Mouse (Mus musculus): ENCODE data around the gene Isg20l2. TPM values are rescaled to one million over a fixed set of nuclear protein-coding genes. Genes with fewer than 3 reads are reported as not detected.

The Isg20l2 gene
- polyA plus RNA-seq, 1 experiment from 2014 or later = 21.0 TPM

DNA sequence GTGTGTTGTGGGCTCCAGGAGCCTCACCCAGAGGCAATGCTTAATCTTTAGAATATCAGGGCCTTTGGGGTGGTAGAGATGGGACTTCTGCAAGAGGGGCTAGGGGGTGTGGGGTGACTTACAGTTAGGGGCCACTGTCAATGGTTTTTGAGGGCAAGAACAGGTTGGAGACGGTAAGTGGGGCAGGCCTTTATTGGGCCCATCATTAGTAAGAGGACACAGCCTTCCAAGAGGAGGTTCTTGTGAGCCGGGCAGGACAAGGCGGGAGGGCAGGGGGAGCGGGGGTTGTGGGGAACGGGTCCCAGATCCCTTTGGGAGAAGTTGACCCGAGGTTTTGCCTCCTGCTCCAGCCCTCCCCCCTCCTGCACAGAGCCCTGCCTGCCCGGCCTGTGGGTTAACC lies 16.6 kb upstream of the Isg20l2 start:
- 69% methylated on average over 7 of the region's 7 CpGs for WGBS (ENCODE audit: insufficient replicate concordance)
- peaks cover 67% of the 10 kb centered on the region for H3K36me3 ChIP-seq (replicated peaks)
- peak overlapping the region; percentile 53 for H3K27ac ChIP-seq (replicated peaks)
- no peaks in the 10 kb centered on the region for H3K27me3 ChIP-seq
- H3K9me3 ChIP-seq (replicated peaks) = no peaks in the 10 kb centered on the region
- H3K4me1 ChIP-seq (replicated peaks) = peaks cover 69% of the 10 kb centered on the region
- peak overlapping the region; percentile 4; the same call in 1 of the 2 replicates for H3K9ac ChIP-seq
- no peak overlapping the region for H3K4me3 ChIP-seq (replicated peaks)
- peak overlapping the region; percentile 32 for H3K4me2 ChIP-seq
- ATAC-seq (ENCODE audit: insufficient read depth) = no peak

DNA sequence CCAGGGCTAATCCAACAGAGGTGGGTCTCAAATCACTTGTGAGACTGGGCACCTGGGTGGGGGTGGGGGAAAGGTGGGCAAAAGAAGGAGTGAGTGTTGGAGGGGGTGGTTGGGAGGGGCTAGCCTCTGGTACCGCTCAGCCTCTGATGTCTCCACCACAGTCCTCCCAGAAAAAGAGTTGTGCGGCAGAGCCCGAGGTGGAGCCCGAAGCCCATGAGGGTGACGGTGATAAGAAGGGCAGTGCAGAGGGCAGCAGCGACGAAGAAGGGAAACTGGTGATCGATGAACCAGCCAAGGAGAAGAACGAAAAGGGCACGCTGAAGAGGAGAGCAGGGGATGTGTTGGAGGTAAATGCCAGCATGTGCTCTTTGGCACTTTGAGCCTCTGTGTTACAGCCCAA lies 16.2 kb upstream of the Isg20l2 start:
- no peak; the same call in 1 of the 2 replicates for ATAC-seq (ENCODE audit: insufficient read depth)
- peak overlapping the region; percentile 32 for H3K4me2 ChIP-seq
- H3K36me3 ChIP-seq (replicated peaks) = peaks cover 67% of the 10 kb centered on the region
- H3K4me3 ChIP-seq (replicated peaks) = no peak overlapping the region
- peak overlapping the region; percentile 23; the same call in 1 of the 2 replicates for H3K9ac ChIP-seq
- H3K27me3 ChIP-seq = no peaks in the 10 kb centered on the region
- peaks cover 69% of the 10 kb centered on the region for H3K4me1 ChIP-seq (replicated peaks)
- no peaks in the 10 kb centered on the region for H3K9me3 ChIP-seq (replicated peaks)
- peak overlapping the region; percentile 53 for H3K27ac ChIP-seq (replicated peaks)
- 52% methylated on average over 10 of the region's 10 CpGs for WGBS (ENCODE audit: insufficient replicate concordance)

DNA sequence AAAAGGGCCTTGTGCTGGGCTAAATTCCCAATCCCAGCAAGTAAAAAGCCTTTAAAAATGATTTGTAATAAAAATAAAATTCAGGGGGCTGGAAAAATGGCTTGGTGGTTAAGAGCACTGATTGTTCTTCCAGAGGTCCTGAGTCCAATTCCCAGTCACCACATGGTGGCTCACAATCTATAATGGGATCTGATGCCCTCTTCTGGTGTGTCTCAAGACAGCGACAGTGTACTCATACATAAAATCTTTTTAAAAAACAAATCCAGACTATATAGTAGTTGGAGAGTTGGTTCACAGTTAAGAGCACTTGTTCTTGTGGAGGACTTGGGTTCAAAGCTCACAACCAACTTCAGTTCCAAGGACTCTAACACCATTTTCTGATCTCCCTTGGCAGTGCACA lies 13.1 kb upstream of the Isg20l2 start:
- no peak overlapping the region for H3K27ac ChIP-seq (replicated peaks)
- H3K9me3 ChIP-seq (replicated peaks) = no peaks in the 10 kb centered on the region
- H3K9ac ChIP-seq = no peak overlapping the region
- H3K4me2 ChIP-seq = no peak overlapping the region
- peaks cover 61% of the 10 kb centered on the region for H3K36me3 ChIP-seq (replicated peaks)
- no peak for ATAC-seq (ENCODE audit: insufficient read depth)
- 91% methylated on average over 1 of the region's 1 CpGs for whole genome bisulfite sequencing (ENCODE audit: insufficient replicate concordance)
- H3K4me1 ChIP-seq (replicated peaks) = peaks cover 58% of the 10 kb centered on the region
- no peak overlapping the region for H3K4me3 ChIP-seq (replicated peaks)
- H3K27me3 ChIP-seq = no peaks in the 10 kb centered on the region

DNA sequence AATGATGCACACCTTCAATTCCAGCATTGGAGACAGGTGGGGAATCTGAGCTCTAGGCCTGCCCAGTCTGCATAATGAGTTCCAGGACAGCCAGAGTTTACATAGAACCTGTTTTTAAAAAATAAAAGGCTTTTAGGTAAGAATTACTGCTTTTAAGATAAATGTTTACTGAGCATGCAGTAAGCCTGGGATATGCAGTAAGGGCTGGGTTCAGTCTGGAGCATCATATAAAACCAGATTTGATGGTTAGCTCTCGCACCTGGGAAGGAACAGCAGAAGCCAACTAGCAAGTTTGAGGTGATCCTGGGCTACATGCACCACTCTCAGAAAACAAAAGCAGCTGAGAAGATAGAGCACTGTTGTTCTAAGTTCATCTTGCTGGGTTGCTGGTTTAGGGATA lies 11.6 kb upstream of the Isg20l2 start:
- Histone ChIP-seq H3K9ac (no peak overlapping the region), H3K27me3 (no peaks in the 10 kb centered on the region), H3K9me3 (replicated peaks) (no peaks in the 10 kb centered on the region), H3K4me2 (peak overlapping the region; percentile 85), H3K27ac (replicated peaks) (peak overlapping the region; percentile 82), H3K4me1 (replicated peaks) (peaks cover 43% of the 10 kb centered on the region), H3K36me3 (replicated peaks) (peaks cover 61% of the 10 kb centered on the region), H3K4me3 (replicated peaks) (peak overlapping the region; percentile 69; the same call in 1 of the 2 replicates)
- no peak for ATAC-seq (ENCODE audit: insufficient read depth)
- 80% methylated on average over 1 of the region's 1 CpGs for WGBS (ENCODE audit: insufficient replicate concordance)

DNA sequence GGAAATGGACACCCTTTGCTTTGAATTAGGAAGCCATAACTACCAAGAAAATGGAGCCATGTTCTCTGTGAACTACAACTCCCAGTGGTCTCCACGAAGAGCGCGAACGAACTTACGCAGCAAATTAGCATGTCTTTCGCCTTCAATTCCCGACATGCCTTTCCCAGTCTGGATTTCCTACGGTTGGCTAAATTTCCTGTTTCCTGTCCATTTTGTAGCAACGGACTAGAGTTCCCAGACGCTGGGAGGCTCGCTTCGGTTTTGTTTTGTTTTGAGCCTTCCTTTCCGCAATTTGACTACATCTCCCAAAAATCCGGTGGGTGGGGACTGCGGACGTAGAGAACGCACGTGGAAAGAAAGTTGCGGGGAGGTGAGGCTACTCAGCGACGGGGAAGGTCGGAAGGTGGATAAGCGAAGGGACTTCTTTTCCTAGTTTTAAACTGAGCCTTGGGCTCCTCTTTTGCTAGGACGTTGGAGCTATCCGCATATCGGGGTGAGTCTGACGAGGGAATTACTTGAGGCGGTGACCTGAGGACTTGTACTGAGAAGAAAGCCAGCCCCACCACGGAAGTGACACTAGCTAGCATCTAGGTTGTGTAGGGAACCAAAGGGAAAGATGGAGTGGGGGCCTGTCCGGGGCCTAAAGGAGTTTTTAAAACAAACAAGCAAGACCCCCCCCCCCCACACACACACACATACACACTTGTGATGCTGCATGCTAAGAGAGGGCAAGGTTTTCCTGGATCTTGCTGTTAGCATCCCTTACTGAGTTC lies 10.6 kb upstream of the Isg20l2 start, which contains the start of gene Mrpl24:
TSS of gene Mrpl24 (plus strand) at position 171 of the 773 bp plus-strand sequence.
- ATAC-seq (ENCODE audit: insufficient read depth) = peak; percentile 74
- no peaks in the 10 kb centered on the region for H3K27me3 ChIP-seq
- under 1% methylated on average over 30 of the region's 30 CpGs for WGBS (ENCODE audit: insufficient replicate concordance)
- H3K4me2 ChIP-seq = peak within 1 kb of the TSS; percentile 85
- peak within 1 kb of the TSS; percentile 75 for H3K9ac ChIP-seq
- peak within 1 kb of the TSS; percentile 69 for H3K4me3 ChIP-seq (replicated peaks)
- H3K36me3 ChIP-seq (replicated peaks) = peaks cover 61% of the 10 kb centered on the region
- peaks cover 33% of the 10 kb centered on the region for H3K4me1 ChIP-seq (replicated peaks)
- peak within 1 kb of the TSS; percentile 82 for H3K27ac ChIP-seq (replicated peaks)
- no peaks in the 10 kb centered on the region for H3K9me3 ChIP-seq (replicated peaks)

DNA sequence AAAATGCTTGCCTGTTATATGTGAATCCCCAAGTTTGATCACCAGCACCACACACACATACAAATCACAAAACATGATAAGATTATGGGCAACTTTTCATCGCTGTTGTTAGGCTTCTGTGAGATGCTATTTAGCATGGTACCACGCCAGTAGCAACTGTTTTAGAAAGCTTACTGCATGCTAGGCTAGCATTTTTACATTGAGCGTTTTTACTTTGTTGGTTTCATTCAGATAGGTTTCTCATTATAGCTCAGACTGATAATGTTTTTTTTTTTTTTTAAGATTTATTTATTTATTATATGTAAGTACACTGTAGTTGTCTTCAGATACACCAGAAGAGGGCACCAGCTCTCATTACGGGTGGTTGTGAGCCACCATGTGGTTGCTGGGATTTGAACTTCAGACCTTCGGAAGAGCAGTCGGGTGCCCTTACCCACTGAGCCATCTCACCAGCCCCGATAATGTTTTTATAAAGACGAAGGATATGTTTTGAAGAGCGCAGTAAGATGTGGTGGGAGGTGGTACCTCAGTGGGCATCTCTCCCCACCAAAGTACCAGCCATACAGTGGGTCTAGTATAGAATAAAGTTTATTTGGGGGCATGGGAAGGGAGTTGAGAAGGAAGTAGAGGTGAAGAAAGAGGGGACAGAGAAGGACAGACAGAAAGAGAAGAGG lies 9.7 kb upstream of the Isg20l2 start:
- Histone ChIP-seq H3K9ac (peak overlapping the region; percentile 75), H3K27ac (replicated peaks) (no peak overlapping the region; the same call in 1 of the 2 replicates), H3K36me3 (replicated peaks) (peaks cover 61% of the 10 kb centered on the region), H3K4me3 (replicated peaks) (peak overlapping the region; percentile 69), H3K27me3 (no peaks in the 10 kb centered on the region), H3K4me2 (peak overlapping the region; percentile 85), H3K4me1 (replicated peaks) (peaks cover 27% of the 10 kb centered on the region), H3K9me3 (replicated peaks) (no peaks in the 10 kb centered on the region)
- ATAC-seq (ENCODE audit: insufficient read depth) = no peak
- WGBS (ENCODE audit: insufficient replicate concordance) = 54% methylated on average over 9 of the region's 9 CpGs

DNA sequence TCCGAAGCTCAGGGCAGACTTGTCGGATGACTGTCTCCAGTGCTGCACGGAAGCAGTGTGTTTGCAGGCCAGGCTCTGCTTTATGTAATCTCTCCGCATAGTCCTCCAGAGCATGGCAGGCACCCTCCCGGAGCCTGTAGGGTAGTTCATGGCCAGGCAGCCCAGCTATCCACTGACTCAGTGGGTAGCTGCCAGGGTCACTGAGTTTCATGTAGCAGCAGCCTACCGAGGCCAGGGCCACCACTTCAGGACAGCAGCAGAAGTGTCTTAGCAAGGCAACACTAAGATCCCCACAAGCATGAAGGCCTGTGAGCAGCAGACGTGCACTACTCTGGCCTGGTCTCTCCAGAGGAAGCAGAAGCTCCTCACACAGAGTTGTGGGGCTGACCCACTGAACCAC lies 5.1 kb upstream of the Isg20l2 start:
- Histone ChIP-seq H3K4me2 (no peak overlapping the region), H3K9me3 (replicated peaks) (no peaks in the 10 kb centered on the region), H3K27me3 (no peaks in the 10 kb centered on the region), H3K27ac (replicated peaks) (no peak overlapping the region), H3K4me3 (replicated peaks) (no peak overlapping the region), H3K36me3 (replicated peaks) (peaks cover 61% of the 10 kb centered on the region), H3K9ac (no peak overlapping the region), H3K4me1 (replicated peaks) (peaks cover 26% of the 10 kb centered on the region)
- 80% methylated on average over 7 of the region's 7 CpGs for WGBS (ENCODE audit: insufficient replicate concordance)
- no peak for ATAC-seq (ENCODE audit: insufficient read depth)

DNA sequence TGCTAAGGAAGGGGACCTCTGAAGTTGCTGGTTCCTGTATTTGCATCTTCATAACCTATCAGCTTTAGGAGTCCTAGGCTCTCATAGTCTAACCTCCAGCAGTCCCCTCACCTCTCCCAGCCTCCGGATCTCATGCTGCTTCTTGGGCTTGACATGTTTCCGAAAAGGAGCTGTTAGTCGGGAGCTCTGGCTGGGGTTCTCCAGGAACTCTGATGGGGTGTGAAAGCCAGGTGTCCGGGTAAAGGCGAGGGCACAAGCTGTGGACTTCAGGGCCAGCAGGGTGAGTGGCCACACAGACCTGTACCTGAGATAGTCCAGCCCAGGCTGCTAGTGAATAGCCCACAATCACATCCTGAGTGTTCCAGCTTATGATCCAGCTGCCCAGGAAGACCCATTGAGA lies 2.7 kb upstream of the Isg20l2 start:
- WGBS (ENCODE audit: insufficient replicate concordance) = 81% methylated on average over 5 of the region's 5 CpGs
- Histone ChIP-seq H3K9ac (no peak overlapping the region), H3K27ac (replicated peaks) (no peak overlapping the region), H3K36me3 (replicated peaks) (peaks cover 66% of the 10 kb centered on the region), H3K27me3 (no peaks in the 10 kb centered on the region), H3K4me2 (no peak overlapping the region), H3K9me3 (replicated peaks) (no peaks in the 10 kb centered on the region), H3K4me3 (replicated peaks) (no peak overlapping the region), H3K4me1 (replicated peaks) (peaks cover 30% of the 10 kb centered on the region)
- no peak for ATAC-seq (ENCODE audit: insufficient read depth)

DNA sequence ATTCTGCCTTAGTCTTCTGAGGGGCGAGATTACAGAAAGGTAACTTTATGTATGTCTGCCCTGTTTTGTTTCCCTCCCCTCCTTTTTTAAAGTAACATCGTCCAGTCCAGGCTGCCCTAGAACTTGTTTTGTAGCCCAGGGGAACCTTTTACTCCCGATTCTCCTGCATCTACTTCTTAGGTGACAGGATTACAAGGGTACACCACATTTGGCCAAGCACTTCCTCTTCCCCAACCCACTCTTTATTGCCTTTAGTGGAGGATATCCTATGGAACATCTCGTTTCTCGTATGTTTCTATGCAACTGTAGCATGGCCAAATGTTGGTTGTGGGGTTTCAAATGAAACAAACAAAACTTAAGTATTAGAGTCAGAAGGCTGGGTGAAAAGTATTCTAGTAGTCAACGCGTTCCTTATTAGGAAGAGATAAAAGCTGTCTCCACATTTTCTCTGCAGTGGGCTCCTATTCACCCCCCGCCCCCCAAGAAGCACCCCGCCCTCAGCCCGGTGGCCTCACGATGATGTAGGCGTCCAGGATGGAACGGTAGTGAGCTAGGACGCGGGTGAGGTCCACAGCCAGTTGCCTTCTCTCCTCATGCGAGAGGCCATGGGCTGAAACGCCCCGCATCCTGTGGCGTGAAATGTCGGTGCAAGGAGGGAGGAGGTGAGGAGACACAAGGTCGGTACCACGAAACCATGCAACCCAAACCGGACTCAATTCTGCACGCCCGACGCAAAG lies 605 bp upstream of the Isg20l2 start:
- H3K27me3 ChIP-seq = no peaks in the 10 kb centered on the region
- H3K9me3 ChIP-seq (replicated peaks) = no peaks in the 10 kb centered on the region
- ATAC-seq (ENCODE audit: insufficient read depth) = peak; percentile 47
- peak overlapping the region; percentile 89 for H3K27ac ChIP-seq (replicated peaks)
- H3K9ac ChIP-seq = peak overlapping the region; percentile 79
- H3K4me1 ChIP-seq (replicated peaks) = peaks cover 41% of the 10 kb centered on the region
- peaks cover 63% of the 10 kb centered on the region for H3K36me3 ChIP-seq (replicated peaks)
- peak overlapping the region; percentile 86 for H3K4me3 ChIP-seq (replicated peaks)
- H3K4me2 ChIP-seq = peak overlapping the region; percentile 87
- 3% methylated on average over 26 of the region's 26 CpGs for WGBS (ENCODE audit: insufficient replicate concordance)

DNA sequence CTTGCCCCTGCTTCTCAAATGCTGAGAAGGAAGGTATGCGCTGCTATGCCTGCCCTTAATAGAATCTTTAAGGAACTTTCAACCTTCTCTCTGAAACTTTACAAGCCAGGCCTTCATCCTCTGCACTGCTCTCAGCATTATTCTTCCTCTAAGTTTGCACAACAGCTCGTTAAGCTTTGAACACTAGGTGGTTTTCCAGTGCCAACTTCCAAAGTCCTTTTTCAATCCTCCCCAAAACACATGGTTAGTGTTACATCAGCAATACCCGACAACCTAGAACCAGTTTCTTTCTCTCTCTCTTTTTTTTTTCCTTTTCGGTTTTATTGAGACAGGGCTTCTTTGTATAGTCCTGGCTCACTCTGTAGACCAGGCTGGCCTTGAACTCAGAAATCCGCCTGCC lies 3.9 kb downstream of the Isg20l2 start:
- Histone ChIP-seq H3K9ac (no peak overlapping the region), H3K4me3 (replicated peaks) (no peak overlapping the region)
- 71% methylated on average over 5 of the region's 5 CpGs for WGBS (ENCODE audit: insufficient replicate concordance)

DNA sequence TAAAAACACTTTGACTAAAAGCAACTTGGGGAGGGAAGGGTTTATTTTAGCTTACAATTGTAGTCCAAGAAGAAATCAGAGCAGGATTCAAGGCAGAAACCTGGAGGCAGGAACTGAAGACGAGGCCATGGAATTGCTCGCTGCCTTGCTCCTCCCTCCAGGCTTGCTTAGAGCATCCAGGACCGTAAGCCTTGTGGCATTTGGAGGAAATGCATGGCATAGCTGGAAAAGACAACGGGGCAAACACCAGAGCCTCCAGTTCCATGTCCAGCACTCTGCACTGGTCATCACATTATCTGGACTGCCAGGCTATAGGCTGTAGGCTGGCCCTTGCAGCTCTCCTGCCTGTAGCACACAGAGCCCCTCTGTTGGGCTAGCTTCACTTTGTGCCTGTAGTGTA lies 4.4 kb downstream of the Isg20l2 start:
- Histone ChIP-seq H3K4me1 (replicated peaks) (peaks cover 44% of the 10 kb centered on the region), H3K36me3 (replicated peaks) (peaks cover 76% of the 10 kb centered on the region), H3K9me3 (replicated peaks) (no peaks in the 10 kb centered on the region), H3K27ac (replicated peaks) (no peak overlapping the region), H3K9ac (no peak overlapping the region), H3K27me3 (no peaks in the 10 kb centered on the region), H3K4me3 (replicated peaks) (no peak overlapping the region), H3K4me2 (no peak overlapping the region)
- 75% methylated on average over 4 of the region's 4 CpGs for WGBS (ENCODE audit: insufficient replicate concordance)
- ATAC-seq (ENCODE audit: insufficient read depth) = no peak

More for the DNA sequence above, 3.9 kb downstream of the Isg20l2 start:
- peaks cover 49% of the 10 kb centered on the region for H3K4me1 ChIP-seq (replicated peaks)
- H3K27me3 ChIP-seq = no peaks in the 10 kb centered on the region
- ATAC-seq (ENCODE audit: insufficient read depth) = no peak
- H3K4me2 ChIP-seq = no peak overlapping the region
- H3K9me3 ChIP-seq (replicated peaks) = no peaks in the 10 kb centered on the region
- no peak overlapping the region for H3K27ac ChIP-seq (replicated peaks)
- peaks cover 71% of the 10 kb centered on the region for H3K36me3 ChIP-seq (replicated peaks)

Measured in liver, embryonic 15.5 days (tissue).